Mouse (Mus musculus): Measurements from ENCODE around the gene Snd1. TPM values are rescaled to one million over a fixed set of nuclear protein-coding genes. Genes with fewer than 3 reads are reported as not detected.
A peak's percentile ranks its signal among the peaks of the same experiment; 100 is the strongest.

The Snd1 gene
- polyA plus RNA-seq, 1 experiment = 58.9 TPM

DNA sequence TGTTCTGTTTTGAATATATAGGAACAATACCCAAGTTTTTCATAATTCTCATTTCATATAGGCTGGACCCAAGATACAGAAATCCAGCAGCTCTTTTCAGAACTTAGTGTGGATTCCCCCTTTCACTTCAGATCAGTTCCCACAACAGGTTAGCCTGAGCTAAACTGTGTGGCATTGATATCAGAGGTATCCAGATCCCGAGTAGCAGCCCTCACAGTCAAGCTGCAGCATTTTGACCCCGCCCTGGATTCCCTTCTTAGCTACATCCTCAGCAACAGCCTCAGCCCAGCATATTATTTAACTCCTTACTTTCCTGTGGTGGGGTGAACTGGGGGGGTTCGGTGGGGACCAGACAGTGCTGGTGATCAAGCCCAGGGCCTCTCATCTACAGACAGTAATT, 128.5 kb downstream of the Snd1 start:
- no peak for TF ChIP-seq CTCF (IDR thresholded peaks at IDR 0.05; ENCODE audit: low read depth, low read length)
- no peak for TF ChIP-seq POLR2A (IDR thresholded peaks at IDR 0.05; ENCODE audit: borderline replicate concordance, low read depth, low read length)
- 0 out of 2 replicates have a peak, but pooled peaks cover 2% of the 10 kb centered on the region for H3K4me1 ChIP-seq (ENCODE audit: control insufficient read depth, insufficient read depth, low read length)
- no peak overlapping the region for H3K4me3 ChIP-seq (ENCODE audit: insufficient read depth, low read length)
- H3K27ac ChIP-seq (ENCODE audit: insufficient read depth, low read depth, low read length) = no peak overlapping the region

GRCm38 (mm10) chr6:28603823-28604222, 128.9 kb downstream of the Snd1 start:
- Histone ChIP-seq H3K4me3 (ENCODE audit: insufficient read depth, low read length) (no peak overlapping the region), H3K27ac (ENCODE audit: insufficient read depth, low read depth, low read length) (no peak overlapping the region), H3K4me1 (ENCODE audit: control insufficient read depth, insufficient read depth, low read length) (0 out of 2 replicates have a peak, but pooled peaks cover 2% of the 10 kb centered on the region)
- no peak for TF ChIP-seq CTCF (IDR thresholded peaks at IDR 0.05; ENCODE audit: low read depth, low read length)
- no peak for TF ChIP-seq POLR2A (IDR thresholded peaks at IDR 0.05; ENCODE audit: borderline replicate concordance, low read depth, low read length)

GRCm38 (mm10) chr6:28609291-28609690, 134.4 kb downstream of the Snd1 start:
- Histone ChIP-seq H3K4me3 (ENCODE audit: insufficient read depth, low read length) (no peak overlapping the region), H3K27ac (ENCODE audit: insufficient read depth, low read depth, low read length) (no peak overlapping the region), H3K4me1 (ENCODE audit: control insufficient read depth, insufficient read depth, low read length) (peaks cover 10% of the 10 kb centered on the region)
- TF ChIP-seq POLR2A (IDR thresholded peaks at IDR 0.05; ENCODE audit: borderline replicate concordance, low read depth, low read length) (no peak), CTCF (IDR thresholded peaks at IDR 0.05; ENCODE audit: low read depth, low read length) (no peak)

DNA sequence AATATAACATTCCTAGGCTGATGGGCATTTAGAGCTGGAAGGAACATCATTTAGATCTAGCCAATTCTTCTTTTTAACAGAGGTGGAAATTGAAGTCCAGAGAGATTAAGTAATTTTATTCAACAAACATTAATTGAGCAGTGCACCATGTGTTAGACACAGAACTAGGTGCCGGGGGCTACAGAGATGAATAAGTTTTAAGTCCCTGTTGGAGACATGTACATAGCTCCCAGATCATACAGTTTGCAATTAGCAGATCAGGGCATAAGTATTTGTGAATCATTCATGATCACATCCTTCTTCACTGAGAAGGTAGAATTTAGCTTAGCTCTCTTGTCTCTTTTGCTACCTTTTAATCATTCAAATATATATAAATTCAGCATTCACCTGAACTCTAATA, 135.2 kb downstream of the Snd1 start:
- TF ChIP-seq POLR2A (IDR thresholded peaks at IDR 0.05; ENCODE audit: borderline replicate concordance, low read depth, low read length) = no peak
- TF ChIP-seq CTCF (IDR thresholded peaks at IDR 0.05; ENCODE audit: low read depth, low read length) = no peak

GRCm38 (mm10) chr6:28613441-28613840, 138.5 kb downstream of the Snd1 start:
- no peak overlapping the region for H3K27ac ChIP-seq (ENCODE audit: insufficient read depth, low read depth, low read length)
- TF ChIP-seq POLR2A (IDR thresholded peaks at IDR 0.05; ENCODE audit: borderline replicate concordance, low read depth, low read length) (no peak), CTCF (IDR thresholded peaks at IDR 0.05; ENCODE audit: low read depth, low read length) (no peak)
- H3K4me3 ChIP-seq (ENCODE audit: insufficient read depth, low read length) = no peak overlapping the region
- H3K4me1 ChIP-seq (ENCODE audit: control insufficient read depth, insufficient read depth, low read length) = peaks cover 28% of the 10 kb centered on the region

More for the DNA sequence above, 135.2 kb downstream of the Snd1 start:
- Histone ChIP-seq H3K4me1 (ENCODE audit: control insufficient read depth, insufficient read depth, low read length) (peaks cover 18% of the 10 kb centered on the region), H3K27ac (ENCODE audit: insufficient read depth, low read depth, low read length) (no peak overlapping the region), H3K4me3 (ENCODE audit: insufficient read depth, low read length) (no peak overlapping the region)

- H3K4me3 ChIP-seq (ENCODE audit: insufficient read depth, low read length) = no peak overlapping the region
- no peak overlapping the region for H3K27ac ChIP-seq (ENCODE audit: insufficient read depth, low read depth, low read length)
- TF ChIP-seq POLR2A (IDR thresholded peaks at IDR 0.05; ENCODE audit: borderline replicate concordance, low read depth, low read length) = no peak
- no peak for TF ChIP-seq CTCF (IDR thresholded peaks at IDR 0.05; ENCODE audit: low read depth, low read length)
- H3K4me1 ChIP-seq (ENCODE audit: control insufficient read depth, insufficient read depth, low read length) = peaks cover 35% of the 10 kb centered on the region
These were observed 139.9 kb downstream of the Snd1 start for GRCm38 (mm10) chr6:28614856-28615255.

DNA sequence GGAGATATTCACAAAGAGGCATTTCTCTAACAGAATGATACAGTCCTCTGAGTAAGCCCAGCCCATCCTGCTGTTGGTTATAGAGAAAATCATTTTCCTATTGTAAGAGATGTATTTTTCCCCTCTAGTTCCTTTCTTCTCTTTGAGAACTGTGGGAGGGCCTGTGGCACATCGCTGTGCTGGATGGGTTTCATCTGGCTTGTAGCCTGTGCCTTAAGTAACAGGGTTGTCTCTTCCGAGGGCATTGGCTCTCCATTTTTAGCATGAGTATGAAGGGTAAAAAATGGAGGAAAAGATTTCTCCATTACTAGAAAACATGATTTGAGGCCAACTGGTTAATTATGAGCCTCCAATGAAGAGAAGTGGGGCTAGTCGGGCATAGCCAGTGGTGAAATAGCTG, 140.5 kb downstream of the Snd1 start:
- no peak overlapping the region for H3K4me3 ChIP-seq (ENCODE audit: insufficient read depth, low read length)
- TF ChIP-seq POLR2A (IDR thresholded peaks at IDR 0.05; ENCODE audit: borderline replicate concordance, low read depth, low read length) = no peak
- no peak for TF ChIP-seq CTCF (IDR thresholded peaks at IDR 0.05; ENCODE audit: low read depth, low read length)
- H3K4me1 ChIP-seq (ENCODE audit: control insufficient read depth, insufficient read depth, low read length) = peaks cover 39% of the 10 kb centered on the region
- H3K27ac ChIP-seq (ENCODE audit: insufficient read depth, low read depth, low read length) = no peak overlapping the region

DNA sequence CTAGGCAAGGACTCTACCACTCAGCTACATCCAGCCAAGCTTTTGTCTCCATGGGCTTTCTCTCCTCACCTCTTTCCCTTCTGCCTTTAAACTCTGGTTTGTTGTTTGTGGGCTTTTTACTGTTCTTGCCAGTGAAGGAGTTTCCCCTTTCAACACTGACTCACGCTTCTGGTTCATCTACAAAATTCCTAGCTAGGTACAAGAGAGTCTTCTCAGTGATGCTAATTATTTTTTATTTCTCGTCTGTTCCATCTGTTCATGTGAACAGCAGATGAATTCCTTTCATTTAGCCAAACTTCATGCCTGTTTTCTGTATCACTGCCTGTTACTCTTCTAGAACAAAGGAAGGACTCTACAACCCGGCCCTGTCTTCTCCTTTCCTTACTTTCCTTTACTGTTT, 141.0 kb downstream of the Snd1 start:
- no peak overlapping the region for H3K27ac ChIP-seq (ENCODE audit: insufficient read depth, low read depth, low read length)
- TF ChIP-seq CTCF (IDR thresholded peaks at IDR 0.05; ENCODE audit: low read depth, low read length) = no peak
- no peak for TF ChIP-seq POLR2A (IDR thresholded peaks at IDR 0.05; ENCODE audit: borderline replicate concordance, low read depth, low read length)
- H3K4me3 ChIP-seq (ENCODE audit: insufficient read depth, low read length) = no peak overlapping the region
- peaks cover 41% of the 10 kb centered on the region for H3K4me1 ChIP-seq (ENCODE audit: control insufficient read depth, insufficient read depth, low read length)

GRCm38 (mm10) chr6:28618299-28618698, 143.4 kb downstream of the Snd1 start:
- no peak overlapping the region for H3K4me3 ChIP-seq (ENCODE audit: insufficient read depth, low read length)
- no peak overlapping the region for H3K27ac ChIP-seq (ENCODE audit: insufficient read depth, low read depth, low read length)
- no peak for TF ChIP-seq CTCF (IDR thresholded peaks at IDR 0.05; ENCODE audit: low read depth, low read length)
- TF ChIP-seq POLR2A (IDR thresholded peaks at IDR 0.05; ENCODE audit: borderline replicate concordance, low read depth, low read length) = no peak
- H3K4me1 ChIP-seq (ENCODE audit: control insufficient read depth, insufficient read depth, low read length) = peaks cover 50% of the 10 kb centered on the region

DNA sequence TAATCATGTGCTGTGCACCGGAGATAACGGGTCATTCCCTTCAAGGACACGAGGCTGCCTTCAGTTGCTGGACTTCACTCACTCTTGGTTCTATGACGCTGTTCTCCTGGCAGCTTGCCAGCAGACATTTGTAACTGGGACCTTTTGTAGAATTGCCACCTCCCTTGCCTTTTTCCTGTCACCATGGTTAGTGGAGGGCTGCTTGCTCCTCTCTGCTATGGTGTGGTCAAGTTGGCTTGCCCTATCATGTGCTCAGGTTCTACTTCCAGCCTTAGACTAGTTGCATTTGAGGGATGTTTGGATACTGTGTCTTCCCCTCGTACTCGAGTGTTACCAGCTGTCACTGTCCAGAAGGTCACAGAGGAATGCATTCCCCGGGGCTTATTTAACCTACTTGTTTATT, 143.8 kb downstream of the Snd1 start:
- TF ChIP-seq CTCF (IDR thresholded peaks at IDR 0.05; ENCODE audit: low read depth, low read length) (no peak), POLR2A (IDR thresholded peaks at IDR 0.05; ENCODE audit: borderline replicate concordance, low read depth, low read length) (no peak)
- H3K4me1 ChIP-seq (ENCODE audit: control insufficient read depth, insufficient read depth, low read length) = peaks cover 54% of the 10 kb centered on the region
- H3K27ac ChIP-seq (ENCODE audit: insufficient read depth, low read depth, low read length) = no peak overlapping the region
- no peak overlapping the region for H3K4me3 ChIP-seq (ENCODE audit: insufficient read depth, low read length)

GRCm38 (mm10) chr6:28621431-28621830, 146.5 kb downstream of the Snd1 start:
- TF ChIP-seq POLR2A (IDR thresholded peaks at IDR 0.05; ENCODE audit: borderline replicate concordance, low read depth, low read length) = no peak
- TF ChIP-seq CTCF (IDR thresholded peaks at IDR 0.05; ENCODE audit: low read depth, low read length) = no peak
- no peak overlapping the region for H3K4me3 ChIP-seq (ENCODE audit: insufficient read depth, low read length)

More at GRCm38 (mm10) chr6:28621431-28621830, 146.5 kb downstream of the Snd1 start:
- Histone ChIP-seq H3K27ac (ENCODE audit: insufficient read depth, low read depth, low read length) (peak overlapping the region; percentile 81), H3K4me1 (ENCODE audit: control insufficient read depth, insufficient read depth, low read length) (peaks cover 42% of the 10 kb centered on the region)
